Mouse (Mus musculus) liver, embryonic 13.5 days (tissue): ENCODE results near the gene Ms4a4a. TPM values are rescaled to one million over a fixed set of nuclear protein-coding genes. Genes with fewer than 3 reads are reported as not detected.

Source experiments
- ATAC-seq: fragments of 200-750 bp; cut with Nextera tagmentation; 2 replicates; pipeline ENCODE4 v1.8.0; 2017; ENCODE audit warnings: low read depth, mild to moderate bottlenecking, moderate number of reproducible peaks, moderate library complexity
- DNase-seq: peaks from one replicate; pipeline ENCODE4 v3.0.0; 2022
- H3K27ac ChIP-seq: fragments of 300-500 bp; sonication (generic); 2 replicates; pipeline ENCODE4 v1.5.1; 2015; ENCODE audit warnings: moderate library complexity, mild to moderate bottlenecking, inconsistent platforms
- H3K27me3 ChIP-seq: fragments of 300-500 bp; sonication (generic); 2 replicates; pipeline ENCODE4 v1.6.1; 2015; ENCODE audit warnings: mild to moderate bottlenecking, inconsistent platforms
- H3K36me3 ChIP-seq: fragments of 300-500 bp; sonication (generic); 2 replicates; pipeline ENCODE4 v1.6.1; 2015; ENCODE audit warnings: mild to moderate bottlenecking, inconsistent platforms
- H3K4me1 ChIP-seq: fragments of 300-500 bp; sonication (generic); replicated peaks from 2 replicates; pipeline ENCODE4 v1.6.1; 2015; ENCODE audit warnings: inconsistent platforms
- H3K4me2 ChIP-seq: fragments of 300-500 bp; sonication (generic); 2 replicates; pipeline ENCODE4 v1.6.1; 2015; ENCODE audit warnings: inconsistent platforms, mild to moderate bottlenecking, moderate library complexity
- H3K4me3 ChIP-seq: fragments of 300-500 bp; sonication (generic); replicated peaks from 2 replicates; pipeline ENCODE4 v1.5.1; 2015; ENCODE audit warnings: mild to moderate bottlenecking, inconsistent platforms
- H3K9ac ChIP-seq: fragments of 300-500 bp; sonication (generic); 2 replicates; pipeline ENCODE4 v1.6.1; 2015; ENCODE audit warnings: mild to moderate bottlenecking, inconsistent platforms
- H3K9me3 ChIP-seq: fragments of 300-500 bp; sonication (generic); replicated peaks from 2 replicates; pipeline ENCODE4 v1.6.1; 2016; ENCODE audit warnings: inconsistent platforms
- WGBS: fragments of 180-500 bp; shearing (Covaris S2); methylation state at CpG from one replicate; pipeline ENCODE4 v1.1.7; 2015; ENCODE audit not compliant: insufficient replicate concordance; 5-methylcytosine and 5-hydroxymethylcytosine counted together
- polyA plus RNA-seq: library from polyadenylated mRNA; unstranded; fragments of >200 nt; fragmentation: Nextera tagmentation; extraction: Ambion mirVana; gene quantifications from 2 replicates; pipeline ENCODE4 v1.2.1, GENCODE M21; 2015

Ms4a4a gene
- polyA plus RNA-seq, 1 experiment from 2014 or later = 0.63 TPM

- no peak overlapping the region for H3K4me2 ChIP-seq
- H3K4me3 ChIP-seq = no peak overlapping the region
- no peaks in the 10 kb centered on the region for H3K9me3 ChIP-seq
- no peak overlapping the region for H3K9ac ChIP-seq
- ATAC-seq (no peak), DNase-seq (no peak)
- no peak overlapping the region for H3K27ac ChIP-seq
- no peaks in the 10 kb centered on the region for H3K4me1 ChIP-seq
- no peaks in the 10 kb centered on the region for H3K36me3 ChIP-seq
- H3K27me3 ChIP-seq = no peaks in the 10 kb centered on the region
- 57% methylated on average over 4 of the region's 4 CpGs for WGBS
Observed at GRCm38 (mm10) chr19:11435058-11435834, 59.9 kb downstream of the Ms4a4a start.

Other genes starting within 250 kb of the Ms4a4a start
- not detected in 2 replicates for gene 1700017D01Rik, start 244.6 kb upstream of the Ms4a4a start, polyA plus RNA-seq
- not detected in 2 replicates for gene 1700025F22Rik, start 210.2 kb upstream of the Ms4a4a start, polyA plus RNA-seq
- not detected in 2 replicates for gene Ms4a13, start 178.8 kb upstream of the Ms4a4a start, polyA plus RNA-seq
- not detected in 2 replicates for gene Ms4a12, start 143.1 kb upstream of the Ms4a4a start, polyA plus RNA-seq
- gene Ms4a1, start 109.3 kb upstream of the Ms4a4a start, polyA plus RNA-seq = not detected in 2 replicates
- not detected in 2 replicates for gene Ms4a5, start 91.7 kb upstream of the Ms4a4a start, polyA plus RNA-seq
- gene Ms4a14, start 61.1 kb upstream of the Ms4a4a start, polyA plus RNA-seq = 0.03 TPM in 1 of 2 replicates, not detected in the other
- 1.1 and 1.5 TPM in 2 replicates for gene Ms4a7, start 39.4 kb upstream of the Ms4a4a start, polyA plus RNA-seq
- gene Ms4a4c, start 29.2 kb downstream of the Ms4a4a start, polyA plus RNA-seq = 0.78 and 0.83 TPM in 2 replicates
- 0.39 and 0.58 TPM in 2 replicates for gene Ms4a4b, start 68.0 kb downstream of the Ms4a4a start, polyA plus RNA-seq
- gene Ms4a6c, start 93.8 kb downstream of the Ms4a4a start, polyA plus RNA-seq = 5.2 and 5.7 TPM in 2 replicates
- not detected in 2 replicates for gene Gm8369, start 110.4 kb downstream of the Ms4a4a start, polyA plus RNA-seq
- 2.2 and 2.5 TPM in 2 replicates for gene Ms4a6b, start 141.0 kb downstream of the Ms4a4a start, polyA plus RNA-seq
- gene Ms4a4d, start 161.3 kb downstream of the Ms4a4a start, polyA plus RNA-seq = 0.21 TPM in 2 replicates
- gene Ms4a6d, start 229.3 kb downstream of the Ms4a4a start, polyA plus RNA-seq = 3.0 and 3.6 TPM in 2 replicates
- gene Ms4a2, start 248.2 kb downstream of the Ms4a4a start, polyA plus RNA-seq = 0.90 and 1.3 TPM in 2 replicates